Mouse (Mus musculus) lung, postnatal 0 days (tissue): ENCODE data around the gene Emc9. TPM values are rescaled to one million over a fixed set of nuclear protein-coding genes. Genes with fewer than 3 reads are reported as not detected.

Experiments used
- ATAC-seq: fragments of 200-750 bp; cut with Nextera tagmentation; 2 replicates; pipeline ENCODE4 v1.8.0; 2017; ENCODE audit warnings: moderate library complexity
- DNase-seq: peaks from one replicate; pipeline ENCODE4 v3.0.0-alpha.2; 2016; ENCODE audit warnings: low spot score
- H3K27ac ChIP-seq: fragments of 300-500 bp; sonication (generic); 2 replicates; pipeline ENCODE4 v1.5.1; 2014; ENCODE audit warnings: antibody characterized with exemption, mild to moderate bottlenecking, low read length, mixed read lengths
- H3K27me3 ChIP-seq: fragments of 300-500 bp; sonication (generic); replicated peaks from 2 replicates; pipeline ENCODE4 v1.6.1; 2014; ENCODE audit warnings: low read length, mixed read lengths; ENCODE audit not compliant: insufficient read depth
- H3K36me3 ChIP-seq: fragments of 300-500 bp; sonication (generic); 2 replicates; pipeline ENCODE4 v1.6.1; 2014; ENCODE audit warnings: low read length, mixed read lengths; ENCODE audit not compliant: insufficient read depth
- H3K4me1 ChIP-seq: fragments of 300-500 bp; sonication (generic); 2 replicates; pipeline ENCODE4 v1.6.1; 2014; ENCODE audit warnings: antibody characterized with exemption, low read depth, low read length, mixed read lengths; ENCODE audit not compliant: insufficient read depth
- H3K4me2 ChIP-seq: fragments of 300-500 bp; sonication (generic); replicated peaks from 2 replicates; pipeline ENCODE4 v1.6.1; 2014; ENCODE audit warnings: low read depth, mild to moderate bottlenecking, low read length, moderate library complexity, mixed read lengths
- H3K4me3 ChIP-seq: fragments of 300-500 bp; sonication (generic); 2 replicates; pipeline ENCODE4 v1.5.1; 2014; ENCODE audit warnings: low read depth, low read length
- H3K9ac ChIP-seq: fragments of 300-500 bp; sonication (generic); replicated peaks from 2 replicates; pipeline ENCODE4 v1.6.1; 2014; ENCODE audit warnings: low read depth, mild to moderate bottlenecking
- H3K9me3 ChIP-seq: fragments of 300-500 bp; sonication (generic); 2 replicates; pipeline ENCODE4 v1.6.1; 2016; ENCODE audit warnings: low read length, mixed read lengths
- CTCF ChIP-seq: IDR thresholded peaks from 2 replicates; pipeline ENCODE4 v1.5.1; 2016; ENCODE audit warnings: antibody characterized with exemption, mild to moderate bottlenecking
- EP300 ChIP-seq: IDR thresholded peaks from 2 replicates; pipeline ENCODE4 v1.6.1; 2016; ENCODE audit warnings: antibody characterized with exemption, mild to moderate bottlenecking, control low read depth
- WGBS: fragments of 180-500 bp; shearing (Covaris S2); extraction: QIAGEN DNeasy Blood & Tissue Kit; methylation state at CpG from one replicate; pipeline ENCODE4 v1.1.7; 2014; 5-methylcytosine and 5-hydroxymethylcytosine counted together
- polyA plus RNA-seq: library from polyadenylated mRNA; unstranded; fragments of >200 nt; fragmentation: Nextera tagmentation; extraction: Ambion mirVana; gene quantifications from 2 replicates; pipeline ENCODE4 v1.2.1, GENCODE M21; 2015

Gene Emc9
- polyA plus RNA-seq, 1 experiment from 2014 or later = 18.3 TPM

GRCm38 (mm10) chr14:55551794-55552193, 33.3 kb downstream of the Emc9 start:
- TF ChIP-seq CTCF = no peak
- no peak for TF ChIP-seq EP300
- 87% methylated on average over 8 of the region's 8 CpGs for WGBS

GRCm38 (mm10) chr14:55551347-55551746, 33.8 kb downstream of the Emc9 start:
- no peaks in the 10 kb centered on the region for H3K4me1 ChIP-seq
- peaks cover 23% of the 10 kb centered on the region; the same call in 1 of the 2 replicates for H3K36me3 ChIP-seq
- no peak for DNase-seq
- H3K4me2 ChIP-seq = no peak overlapping the region
- no peak overlapping the region for H3K9ac ChIP-seq
- no peaks in the 10 kb centered on the region for H3K9me3 ChIP-seq
- TF ChIP-seq EP300 (no peak), CTCF (no peak)
- ATAC-seq = no peak
- H3K27ac ChIP-seq = no peak overlapping the region
- H3K27me3 ChIP-seq = no peaks in the 10 kb centered on the region
- 63% methylated on average over 5 of the region's 5 CpGs for WGBS
- H3K4me3 ChIP-seq = no peak overlapping the region

More at GRCm38 (mm10) chr14:55551794-55552193, 33.3 kb downstream of the Emc9 start:
- ATAC-seq = no peak
- no peak overlapping the region for H3K4me2 ChIP-seq
- H3K9me3 ChIP-seq = no peaks in the 10 kb centered on the region
- no peak overlapping the region for H3K27ac ChIP-seq
- no peak for DNase-seq
- no peaks in the 10 kb centered on the region for H3K4me1 ChIP-seq
- no peak overlapping the region for H3K4me3 ChIP-seq
- H3K36me3 ChIP-seq = peaks cover 23% of the 10 kb centered on the region; the same call in 1 of the 2 replicates
- no peak overlapping the region for H3K9ac ChIP-seq
- H3K27me3 ChIP-seq = no peaks in the 10 kb centered on the region

- H3K4me2 ChIP-seq = no peak overlapping the region
- H3K9ac ChIP-seq = no peak overlapping the region
- DNase-seq = no peak
- no peaks in the 10 kb centered on the region for H3K4me1 ChIP-seq
- no peak for ATAC-seq
- H3K4me3 ChIP-seq = no peak overlapping the region
- 84% methylated on average over 6 of the region's 6 CpGs for WGBS
- H3K36me3 ChIP-seq = peaks cover 27% of the 10 kb centered on the region; the same call in 1 of the 2 replicates
- TF ChIP-seq CTCF (no peak), EP300 (no peak)
- no peak overlapping the region for H3K27ac ChIP-seq
- no peaks in the 10 kb centered on the region for H3K27me3 ChIP-seq
- no peaks in the 10 kb centered on the region for H3K9me3 ChIP-seq
These were observed 34.9 kb downstream of the Emc9 start for GRCm38 (mm10) chr14:55550191-55550590.

GRCm38 (mm10) chr14:55544334-55544733, 40.8 kb downstream of the Emc9 start:
- Histone ChIP-seq H3K36me3 (peaks cover 30% of the 10 kb centered on the region; the same call in 1 of the 2 replicates), H3K9me3 (no peaks in the 10 kb centered on the region), H3K4me2 (no peak overlapping the region), H3K4me1 (peaks cover 8% of the 10 kb centered on the region; the same call in 1 of the 2 replicates), H3K27me3 (no peaks in the 10 kb centered on the region), H3K27ac (no peak overlapping the region), H3K9ac (no peak overlapping the region), H3K4me3 (no peak overlapping the region)
- DNase-seq (no peak), ATAC-seq (no peak)
- 70% methylated on average over 9 of the region's 9 CpGs for WGBS
- no peak for TF ChIP-seq EP300
- no peak for TF ChIP-seq CTCF

GRCm38 (mm10) chr14:55542268-55542667, 42.8 kb downstream of the Emc9 start:
- Histone ChIP-seq H3K27me3 (no peaks in the 10 kb centered on the region), H3K9me3 (no peaks in the 10 kb centered on the region), H3K27ac (no peak overlapping the region), H3K4me3 (no peak overlapping the region), H3K4me1 (peaks cover 8% of the 10 kb centered on the region; the same call in 1 of the 2 replicates), H3K4me2 (no peak overlapping the region), H3K9ac (no peak overlapping the region), H3K36me3 (peaks cover 13% of the 10 kb centered on the region; the same call in 1 of the 2 replicates)
- TF ChIP-seq EP300 (no peak), CTCF (0 out of 2 replicates have a peak, but pooled peaks have one; percentile 4)
- ATAC-seq (no peak), DNase-seq (no peak)
- 96% methylated on average over 12 of the region's 12 CpGs for WGBS

- DNase-seq (peak; percentile 82), ATAC-seq (peak; percentile 57)
- Histone ChIP-seq H3K27me3 (no peaks in the 10 kb centered on the region), H3K36me3 (peaks cover 8% of the 10 kb centered on the region; the same call in 1 of the 2 replicates), H3K4me1 (peaks cover 8% of the 10 kb centered on the region; the same call in 1 of the 2 replicates), H3K4me3 (peak overlapping the region; percentile 65), H3K27ac (peak overlapping the region; percentile 93), H3K4me2 (peak overlapping the region; percentile 79), H3K9me3 (no peaks in the 10 kb centered on the region), H3K9ac (peak overlapping the region; percentile 71)
- 3% methylated on average over 9 of the region's 10 CpGs for WGBS
- TF ChIP-seq CTCF (no peak), EP300 (no peak)
These were observed 44.2 kb downstream of the Emc9 start for GRCm38 (mm10) chr14:55540787-55541321.
